In the genomic region with DNA sequence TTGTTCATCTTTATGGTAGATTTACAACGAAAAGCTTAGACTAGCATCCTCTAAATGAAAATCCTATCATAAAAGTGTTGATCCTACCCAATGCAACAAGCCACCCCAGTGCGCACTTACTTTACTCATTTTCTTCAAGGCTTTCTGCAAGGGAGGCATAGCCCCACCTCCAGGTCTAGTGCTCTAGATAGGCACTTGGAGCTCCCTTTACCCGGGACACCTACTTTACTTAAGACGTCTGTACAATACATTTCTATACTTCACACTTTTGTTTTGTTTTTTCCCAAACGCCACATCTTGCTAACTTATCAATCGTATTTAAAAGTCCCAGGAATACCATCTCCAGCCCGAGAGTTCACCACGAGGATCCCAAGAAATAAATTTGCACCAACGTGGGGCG, we compare ENCODE assay signal across 8 mouse cellular contexts. TPM values are rescaled to one million over a fixed set of nuclear protein-coding genes. Genes with fewer than 3 reads are reported as not detected.
DNase-seq lines count a peak whose midpoint lies in the region; ATAC-seq and TF ChIP-seq lines count a peak whose summit lies in the region.

No protein-coding gene starts in this region.

- H3K4me3 ChIP-seq in gastrocnemius, adult 2 months: peak overlapping the region; percentile 85
- H3K4me3 ChIP-seq in liver, embryonic 12.5 days: peak overlapping the region; percentile 76

- peak overlapping the region; percentile 80 for H3K9ac ChIP-seq in liver, embryonic 12.5 days

- H3K4me1 ChIP-seq in liver, embryonic 12.5 days: peaks cover 42% of the 10 kb centered on the region

- 0 out of 2 replicates have a peak, but pooled peaks have one; percentile 26 for ATAC-seq in erythroid progenitor cell, adult 5-6 weeks (replicated peaks; ENCODE audit: low FRiP score, poor library complexity, severe bottlenecking)
- no peak for ATAC-seq in liver, embryonic 12.5 days

- no peaks in the 10 kb centered on the region for H3K27me3 ChIP-seq in liver, embryonic 12.5 days (replicated peaks)

- DNase-seq in gastrocnemius, adult 2 months: no peak
- no peak for DNase-seq in gastrocnemius, postnatal 36 days
- peak; percentile 41 for DNase-seq in 3T3-L1 (ENCODE audit: low read depth, low spot score)
- DNase-seq in ovary, adult 18-20 months (ENCODE audit: low spot score): no peak
- no peak for DNase-seq in left cerebral cortex, postnatal 4 days
- no peak for DNase-seq in layer of hippocampus, adult 11-12 months (ENCODE audit: low spot score)

- no peak for TF ChIP-seq CTCF in gastrocnemius, adult 2 months (IDR thresholded peaks at IDR 0.05)

- H3K36me3 ChIP-seq in liver, embryonic 12.5 days: peaks cover 50% of the 10 kb centered on the region

- WGBS in liver, embryonic 12.5 days (ENCODE audit: insufficient replicate concordance): 8% methylated on average over 10 of the region's 10 CpGs

- no peaks in the 10 kb centered on the region for H3K9me3 ChIP-seq in liver, embryonic 12.5 days (replicated peaks)

- peak overlapping the region; percentile 96 for H3K27ac ChIP-seq in gastrocnemius, adult 2 months
- H3K27ac ChIP-seq in liver, embryonic 12.5 days: peak overlapping the region; percentile 85

- intact Hi-C loops in gastrocnemius, adult 2 months (cut with DNase I): loop anchor here (2.0 kb wide), 1 partner anchor 20 kb away; a partner anchor contains a TSS
- intact Hi-C loops in gastrocnemius, postnatal 36 days (cut with DNase I): no loop called here
- intact Hi-C loops in left cerebral cortex, postnatal 4 days (cut with DNase I): no loop called here

- peak overlapping the region; percentile 84 for H3K4me2 ChIP-seq in liver, embryonic 12.5 days

RNA-seq across cellular contexts. Expression of a gene that starts 0.3 kb away (rescaled TPM):
- total RNA-seq in gastrocnemius, adult 2 months (2021): 1 to 10 TPM; 7.7 to 9.4 TPM
- 1 to 10 TPM; 6.9 to 9.5 TPM for total RNA-seq in gastrocnemius, postnatal 36 days (2021)
- total RNA-seq in erythroid progenitor cell, adult 5-6 weeks (2015; ENCODE audit: low replicate concordance): 1.7 and 4.0 TPM in 2 replicates
- 4.9 and 9.8 TPM in 2 replicates for total RNA-seq in erythroid progenitor cell, adult 5-6 weeks (2017; ENCODE audit: low replicate concordance)
- polyA plus RNA-seq in liver, embryonic 12.5 days (2016; fragmentation: Nextera tagmentation; extraction: Ambion mirVana): 25.2 TPM in 2 replicates
- 10 to 100 TPM; 27.3 to 32.4 TPM for total RNA-seq in left cerebral cortex, postnatal 4 days (2021)

RNA-seq across cellular contexts. Expression of a gene that starts 0.6 kb away (rescaled TPM):
- 10 to 100 TPM; 13.6 to 13.9 TPM for total RNA-seq in gastrocnemius, adult 2 months (2021)
- total RNA-seq in gastrocnemius, postnatal 36 days (2021): 10 to 100 TPM; 14.8 to 14.9 TPM
- total RNA-seq in erythroid progenitor cell, adult 5-6 weeks (2015; ENCODE audit: low replicate concordance): 2.9 and 34.2 TPM in 2 replicates
- total RNA-seq in erythroid progenitor cell, adult 5-6 weeks (2017; ENCODE audit: low replicate concordance): 4.9 and 20.8 TPM in 2 replicates
- polyA plus RNA-seq in liver, embryonic 12.5 days (2016; fragmentation: Nextera tagmentation; extraction: Ambion mirVana): 34.0 and 39.9 TPM in 2 replicates
- total RNA-seq in left cerebral cortex, postnatal 4 days (2021): 10 to 100 TPM; 38.8 to 39.5 TPM

RNA-seq across cellular contexts. Expression of a gene that starts 20.8 kb away (rescaled TPM):
- total RNA-seq in gastrocnemius, adult 2 months (2021): 10 to 100 TPM; 46.4 to 52.1 TPM
- total RNA-seq in gastrocnemius, postnatal 36 days (2021): 10 to 100 TPM; 30.6 to 38.9 TPM
- total RNA-seq in erythroid progenitor cell, adult 5-6 weeks (2015; ENCODE audit: low replicate concordance): 547 and 759 TPM in 2 replicates
- 386 and 437 TPM in 2 replicates for total RNA-seq in erythroid progenitor cell, adult 5-6 weeks (2017; ENCODE audit: low replicate concordance)
- polyA plus RNA-seq in liver, embryonic 12.5 days (2016; fragmentation: Nextera tagmentation; extraction: Ambion mirVana): 96.2 and 96.4 TPM in 2 replicates
- 100 to 1,000 TPM; 103 TPM for total RNA-seq in left cerebral cortex, postnatal 4 days (2021)

RNA-seq across cellular contexts. Expression of a gene that starts 52.0 kb away (rescaled TPM):
- 10 to 100 TPM; 43.3 to 50.5 TPM for total RNA-seq in gastrocnemius, adult 2 months (2021)
- total RNA-seq in gastrocnemius, postnatal 36 days (2021): 10 to 100 TPM; 36.8 to 43.1 TPM
- total RNA-seq in erythroid progenitor cell, adult 5-6 weeks (2015; ENCODE audit: low replicate concordance): 49.4 and 63.3 TPM in 2 replicates
- 26.5 and 36.8 TPM in 2 replicates for total RNA-seq in erythroid progenitor cell, adult 5-6 weeks (2017; ENCODE audit: low replicate concordance)
- polyA plus RNA-seq in liver, embryonic 12.5 days (2016; fragmentation: Nextera tagmentation; extraction: Ambion mirVana): 225 and 229 TPM in 2 replicates
- 100 to 1,000 TPM; 303 to 314 TPM for total RNA-seq in left cerebral cortex, postnatal 4 days (2021)
